Mouse (Mus musculus) bone marrow, adult 2 months (tissue): ENCODE data around the gene Haus4.

Experiments used
- CTCF ChIP-seq: fragments of 200-500 bp; IDR thresholded peaks from 2 replicates; pipeline ENCODE4 v1.5.1; 2011; ENCODE audit warnings: low read length, control low read depth; ENCODE audit not compliant: control insufficient read depth, insufficient read depth
- POLR2A ChIP-seq: fragments of 200-500 bp; IDR thresholded peaks from 2 replicates; pipeline ENCODE4 v1.6.1; 2011; ENCODE audit warnings: low read depth, mild to moderate bottlenecking, control low read depth, low read length, borderline replicate concordance; ENCODE audit not compliant: control insufficient read depth

GRCm38 (mm10) chr14:54540771-54541170, 13.6 kb downstream of the Haus4 start:
- TF ChIP-seq CTCF (no peak), POLR2A (no peak)
